Mouse (Mus musculus) olfactory bulb, adult 2 months (tissue): ENCODE measurements at regions not wholly inside any gene's neighbourhood (a gene's known extent, or its start where the extent isn't known, plus 50 kb on each side); places are given as distances from the start of the nearest gene placed in this dataset.

ENCODE experiments used
- H3K27ac ChIP-seq: fragments of 200-500 bp; 2 replicates; pipeline ENCODE4 v1.5.1; 2012; ENCODE audit warnings: low read depth, low read length; ENCODE audit not compliant: insufficient read depth
- H3K4me1 ChIP-seq: fragments of 200-500 bp; 2 replicates; pipeline ENCODE4 v1.6.1; 2012; ENCODE audit warnings: low read length; ENCODE audit not compliant: control insufficient read depth, insufficient read depth
- H3K4me3 ChIP-seq: fragments of 200-500 bp; 2 replicates; pipeline ENCODE4 v1.5.1; 2012; ENCODE audit warnings: mild to moderate bottlenecking, low read depth, low read length, moderate library complexity; ENCODE audit not compliant: insufficient read depth
- CTCF ChIP-seq: fragments of 200-500 bp; IDR thresholded peaks from 2 replicates; pipeline ENCODE4 v1.5.1; 2012; ENCODE audit warnings: low read depth, mild to moderate bottlenecking, low read length, moderate library complexity; ENCODE audit not compliant: insufficient read depth
- POLR2A ChIP-seq: fragments of 200-500 bp; IDR thresholded peaks from 2 replicates; pipeline ENCODE4 v1.6.1; 2012; ENCODE audit warnings: mild to moderate bottlenecking, low read depth, low read length, moderate library complexity; ENCODE audit not compliant: insufficient read depth
- WGBS: fragments of 180-500 bp; shearing (Covaris S2); methylation state at CpG from one replicate; pipeline ENCODE4 v1.1.7; 2018; 5-methylcytosine and 5-hydroxymethylcytosine counted together

- no peak overlapping the region for H3K4me3 ChIP-seq
- 83% methylated on average over 5 of the region's 5 CpGs for WGBS
- TF ChIP-seq POLR2A, result no peak
- TF ChIP-seq CTCF, result no peak
- H3K27ac ChIP-seq, result no peak overlapping the region
- H3K4me1 ChIP-seq, result no peaks in the 10 kb centered on the region
These were observed 59.9 kb upstream of the Mdm1 start for GRCm38 (mm10) chr10:118081636-118082166.

DNA sequence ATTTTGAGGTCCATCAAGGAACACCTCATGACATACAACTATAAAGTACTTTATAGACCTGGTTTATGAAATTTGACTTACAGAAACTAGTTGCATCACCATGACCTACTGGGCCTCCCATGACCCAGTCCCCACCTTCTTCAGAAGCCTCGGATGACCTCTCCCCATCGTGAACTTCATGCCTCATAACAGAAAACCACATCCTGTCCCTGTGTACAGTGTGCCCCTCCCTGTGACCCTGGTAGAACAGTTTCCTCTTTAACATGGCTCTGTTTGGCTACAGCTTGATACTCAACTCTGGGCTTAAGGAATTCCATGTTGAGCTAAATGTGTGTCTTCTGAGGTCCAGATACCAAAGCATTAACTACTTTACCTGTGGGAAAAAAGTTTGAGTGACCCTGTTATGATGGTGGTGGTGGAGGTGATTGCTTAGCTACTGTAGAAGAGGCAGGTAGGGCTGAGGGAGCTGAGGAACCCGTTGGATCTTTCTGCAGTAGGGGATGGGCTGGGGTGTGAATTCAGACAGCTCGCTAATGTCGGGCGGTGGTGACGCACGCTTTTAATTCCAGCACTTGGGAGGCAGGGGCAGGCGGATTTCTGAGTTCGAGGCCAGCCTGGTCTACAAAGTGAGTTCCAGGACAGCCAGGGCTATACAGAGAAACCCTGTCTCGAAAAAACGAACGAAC, 58.4 kb upstream of the Mdm1 start:
- peaks cover 3% of the 10 kb centered on the region for H3K4me1 ChIP-seq
- 95% methylated on average over 13 of the region's 13 CpGs for WGBS
- no peak overlapping the region for H3K4me3 ChIP-seq
- no peak for TF ChIP-seq CTCF
- no peak for TF ChIP-seq POLR2A
- H3K27ac ChIP-seq, result no peak overlapping the region

GRCm38 (mm10) chr10:118083721-118084075, 57.9 kb upstream of the Mdm1 start:
- 91% methylated on average over 8 of the region's 8 CpGs for WGBS

DNA sequence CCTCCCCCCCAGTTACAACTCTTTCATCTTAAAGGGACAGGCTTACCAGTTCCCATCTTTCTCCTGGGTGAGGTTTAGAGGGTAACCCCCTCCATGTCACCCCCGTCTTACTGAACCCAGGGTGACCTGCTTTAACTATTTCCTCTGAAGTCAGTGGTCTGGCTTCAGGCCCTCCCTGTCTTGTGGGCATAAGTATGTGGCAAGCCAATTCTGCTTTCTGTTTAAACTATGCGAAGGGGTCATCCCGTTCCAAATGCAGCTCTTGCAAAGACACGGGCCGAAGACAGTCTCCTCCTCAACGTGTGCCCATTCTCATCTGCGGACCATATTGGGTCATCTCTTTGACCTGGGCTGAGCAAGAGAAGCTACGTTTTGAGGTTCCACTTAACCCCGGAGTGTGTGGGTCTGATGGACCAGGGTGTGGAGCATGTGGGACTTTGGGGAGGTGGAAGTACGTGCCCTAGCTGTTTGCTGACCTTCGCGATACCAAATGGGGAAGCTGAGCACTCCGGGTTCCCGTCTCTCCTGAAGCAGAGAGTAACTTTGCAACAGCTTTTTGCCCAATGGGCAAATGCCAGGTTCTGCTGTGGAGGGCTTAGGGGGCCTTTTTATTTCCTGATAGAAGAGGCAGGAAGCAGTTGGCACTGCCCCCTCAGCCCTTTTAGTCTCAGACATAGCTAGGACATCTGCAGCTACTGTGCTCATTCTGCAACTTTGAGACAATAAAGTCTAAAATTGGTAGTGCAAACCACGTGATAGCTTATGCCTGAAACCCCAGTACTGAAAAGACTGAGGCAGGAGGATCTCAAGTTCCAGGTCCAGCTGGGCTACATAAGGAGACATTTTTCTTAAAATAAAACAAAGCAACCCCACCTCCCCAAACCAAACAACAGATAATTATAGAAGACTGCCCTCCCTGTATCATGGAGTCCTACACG, 56.3 kb upstream of the Mdm1 start:
- WGBS, result 92% methylated on average over 16 of the region's 16 CpGs
- Histone ChIP-seq H3K4me3 (no peak overlapping the region), H3K4me1 (peaks cover 3% of the 10 kb centered on the region), H3K27ac (no peak overlapping the region)
- TF ChIP-seq CTCF (no peak), POLR2A (no peak)

More at GRCm38 (mm10) chr10:118083721-118084075, 57.9 kb upstream of the Mdm1 start:
- Histone ChIP-seq H3K4me1 (peaks cover 3% of the 10 kb centered on the region), H3K4me3 (no peak overlapping the region), H3K27ac (no peak overlapping the region)
- TF ChIP-seq CTCF (no peak), POLR2A (no peak)

DNA sequence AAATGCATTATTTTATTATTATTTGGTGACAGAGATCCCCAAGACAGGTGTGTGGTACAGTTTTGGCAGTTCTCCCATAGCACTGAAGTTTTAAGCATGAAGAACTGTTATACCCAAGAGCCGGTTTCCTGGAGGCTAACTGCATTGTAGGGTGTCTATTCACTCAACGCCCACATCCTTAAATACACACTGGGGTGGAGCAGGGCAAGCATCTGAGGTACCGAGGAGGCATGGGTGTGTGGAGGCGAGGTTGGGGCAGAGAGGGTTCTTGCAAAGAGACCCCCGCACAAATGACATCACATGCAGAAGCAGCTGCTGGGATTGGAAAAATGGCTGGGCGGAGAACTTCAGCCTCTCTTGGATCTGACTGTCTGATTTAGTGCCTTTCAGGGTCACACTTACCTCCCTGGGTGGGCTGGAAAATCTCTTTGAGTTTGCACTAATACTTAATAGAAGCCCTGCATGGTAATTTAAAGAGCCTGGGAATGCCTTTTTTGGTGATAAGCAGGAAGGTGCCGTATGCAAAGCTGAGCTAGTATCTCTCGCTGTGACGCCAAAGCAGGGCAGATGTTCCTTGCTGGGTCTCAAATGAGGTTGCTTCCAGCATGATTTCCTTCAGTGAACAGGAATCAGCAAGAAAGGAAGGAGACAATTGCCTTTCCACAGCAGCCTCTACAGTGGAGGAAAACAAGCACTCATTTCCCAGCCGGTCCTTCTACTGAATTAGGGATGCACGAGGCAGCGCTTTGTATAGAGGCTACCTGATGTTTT, 53.9 kb upstream of the Mdm1 start:
- TF ChIP-seq POLR2A, result no peak
- peak overlapping the region; percentile 19 for H3K27ac ChIP-seq
- peaks cover 9% of the 10 kb centered on the region for H3K4me1 ChIP-seq
- WGBS, result 10% methylated on average over 12 of the region's 12 CpGs
- no peak overlapping the region for H3K4me3 ChIP-seq

DNA sequence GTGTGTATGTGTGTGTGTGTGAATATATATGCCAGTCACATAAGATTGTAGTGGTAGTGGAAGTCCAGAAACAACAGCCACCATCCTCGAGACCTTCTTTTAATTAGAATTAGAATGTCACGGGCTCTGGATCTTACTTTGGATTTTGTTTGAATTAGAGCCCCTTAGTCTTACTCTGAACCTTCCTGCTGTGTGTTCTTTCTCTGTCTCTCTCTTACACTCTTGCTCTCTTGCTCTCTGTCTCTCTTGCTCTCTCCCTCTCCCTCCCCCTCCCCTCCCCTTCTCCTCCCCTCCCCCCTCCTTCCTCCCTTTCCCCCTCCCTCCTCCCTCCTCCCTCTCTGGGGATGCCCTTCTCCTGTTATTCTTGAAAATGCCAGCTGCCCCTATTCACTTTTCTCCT, 53.1 kb upstream of the Mdm1 start:
- Histone ChIP-seq H3K4me1 (peaks cover 10% of the 10 kb centered on the region), H3K27ac (peak overlapping the region; percentile 19), H3K4me3 (no peak overlapping the region)
- TF ChIP-seq CTCF (no peak), POLR2A (no peak)
- 24% methylated on average over 2 of the region's 2 CpGs for WGBS

DNA sequence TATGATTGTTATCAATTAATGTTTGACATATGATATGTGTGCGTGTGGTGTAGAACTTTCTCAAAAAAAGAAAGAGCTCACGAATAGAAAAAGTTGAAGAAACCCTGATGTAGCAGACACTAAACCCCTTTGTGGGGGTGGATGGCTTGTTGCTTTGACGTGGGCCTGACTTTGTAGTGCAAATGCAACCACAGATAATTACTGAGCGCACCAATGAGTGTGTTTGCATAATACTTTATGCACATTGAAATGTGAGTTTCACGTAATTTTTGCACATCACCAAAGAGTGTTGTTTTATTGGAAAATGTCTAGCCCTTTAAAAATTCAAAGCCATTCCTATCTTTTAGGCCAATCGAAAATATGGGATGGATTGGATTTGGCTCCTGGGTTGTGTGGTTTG, 51.7 kb upstream of the Mdm1 start:
- no peak overlapping the region for H3K4me3 ChIP-seq
- TF ChIP-seq POLR2A (no peak), CTCF (no peak)
- H3K4me1 ChIP-seq, result peaks cover 10% of the 10 kb centered on the region
- no peak overlapping the region for H3K27ac ChIP-seq
- WGBS, result 72% methylated on average over 6 of the region's 6 CpGs

DNA sequence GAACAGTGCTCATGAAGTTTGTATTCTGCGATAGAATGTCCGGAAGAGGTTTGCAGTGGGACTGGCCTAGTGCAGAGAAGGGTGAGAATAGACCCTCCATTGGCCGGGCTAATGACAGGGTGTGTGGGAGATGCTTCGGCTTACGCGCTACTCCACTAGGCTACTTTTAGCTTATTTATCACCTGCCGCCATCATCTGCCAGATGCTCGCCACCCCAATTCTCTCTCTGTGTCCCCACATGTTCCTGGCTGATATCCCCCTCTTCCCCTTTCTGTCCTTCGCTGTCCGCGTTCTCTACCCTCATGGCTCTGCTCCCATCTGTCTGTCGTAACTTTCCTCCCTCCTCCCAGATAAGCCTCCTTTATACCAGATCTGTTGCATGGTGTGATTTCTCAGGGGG, 50.1 kb upstream of the Mdm1 start:
- H3K27ac ChIP-seq, result no peak overlapping the region
- WGBS, result 79% methylated on average over 12 of the region's 12 CpGs
- H3K4me3 ChIP-seq, result no peak overlapping the region
- no peak for TF ChIP-seq CTCF
- no peak for TF ChIP-seq POLR2A
- peaks cover 10% of the 10 kb centered on the region for H3K4me1 ChIP-seq
